Mouse (Mus musculus) embryonic stem cell, embryonic (primary cell): ENCODE data around the gene Lgals2.

Experiments
- CTCF ChIA-PET, 4 experiments: fragments of 300-600 bp in 2 of 4; fragments of 350-600 bp in 2 of 4; sonication (Branson Sonifier 250); formaldehyde crosslinking; loops; one replicate each; lab custom pipeline; 2022; ENCODE audit warnings: inconsistent platforms in 2 of 4; lab: Charles Lee
- POLR2A ChIA-PET, 4 experiments: fragments of 300-600 bp in 2 of 4; fragments of 350-600 bp in 2 of 4; sonication (Branson Sonifier 250); formaldehyde crosslinking; loops; one replicate each; lab custom pipeline; 2022; ENCODE audit warnings: antibody characterized with exemption in 4 of 4, inconsistent platforms in 1 of 4; lab: Charles Lee

Gene Lgals2

DNA sequence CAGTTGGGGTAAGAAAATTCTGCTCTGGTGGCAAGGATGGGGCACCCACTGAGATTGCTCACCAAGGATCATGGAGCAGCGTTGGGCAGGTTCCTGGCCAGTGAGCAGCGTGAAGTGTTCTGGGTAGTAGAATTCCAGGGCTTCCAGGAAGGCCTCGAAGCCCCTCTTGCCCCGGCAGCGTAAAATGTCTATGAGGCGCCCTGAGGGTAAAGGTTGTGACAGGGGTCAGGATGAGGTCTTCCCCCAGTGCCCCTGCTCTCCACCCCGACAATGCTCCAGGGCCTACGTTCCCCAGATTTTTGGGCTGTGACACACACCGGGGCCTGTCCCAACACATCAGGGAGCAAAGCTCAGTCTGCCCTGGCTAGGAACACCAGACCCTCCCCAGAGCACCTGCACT lies 53.8 kb downstream of the Lgals2 start:
- ChIA-PET POLR2A (interaction anchor here in 2 of 4 experiments (0.8 to 1.9 kb wide), 6 partner anchors 23 to 200 kb away, joined by 3 to 7 read pairs (median 4); partner anchors contain the start of genes Mfng (in 1 of the 2) and Nol12 (in 1 of the 2)), CTCF (interaction anchor here in 3 of 4 experiments (0.6 to 1.3 kb wide), 4 partner anchors 29 to 206 kb away, joined by 3 to 5 read pairs (median 4); no protein-coding TSS in a partner anchor)
